Mouse (Mus musculus): ENCODE results near the gene Mypop. TPM values are rescaled to one million over a fixed set of nuclear protein-coding genes. Genes with fewer than 3 reads are reported as not detected.

Gene Mypop
- total RNA-seq, 2 experiments from 2014 or later: 44.9 to 48.3 TPM

- no peak for DNase-seq (ENCODE audit: extremely low spot score in 1 of 2, low spot score in 1 of 2)
Measured at GRCm38 (mm10) chr7:18988780-18989179, 2.3 kb upstream of the Mypop start.

- no peak for DNase-seq (ENCODE audit: extremely low spot score in 1 of 2, low spot score in 1 of 2)
Measured at GRCm38 (mm10) chr7:18989995-18990394, 1.1 kb upstream of the Mypop start.

GRCm38 (mm10) chr7:18991660-18992293, 732 bp downstream of the Mypop start:
- no peak for DNase-seq (ENCODE audit: extremely low spot score in 1 of 2, low spot score in 1 of 2)

- no peak for DNase-seq (ENCODE audit: extremely low spot score in 1 of 2, low spot score in 1 of 2)
Measured at GRCm38 (mm10) chr7:18992294-18992675, 1.2 kb downstream of the Mypop start.

GRCm38 (mm10) chr7:18993036-18993435, 2.0 kb downstream of the Mypop start:
- DNase-seq (ENCODE audit: extremely low spot score in 1 of 2, low spot score in 1 of 2): no peak

- no peak for DNase-seq (ENCODE audit: extremely low spot score in 1 of 2, low spot score in 1 of 2)
Measured at GRCm38 (mm10) chr7:18998835-18999234, 7.8 kb downstream of the Mypop start.

- no peak for DNase-seq (ENCODE audit: extremely low spot score in 1 of 2, low spot score in 1 of 2)
Measured at GRCm38 (mm10) chr7:19000421-19000820, 9.4 kb downstream of the Mypop start.

- no peak for DNase-seq (ENCODE audit: extremely low spot score in 1 of 2, low spot score in 1 of 2)
Measured at GRCm38 (mm10) chr7:19001066-19001806, 10.2 kb downstream of the Mypop start.

GRCm38 (mm10) chr7:19001807-19002085, 10.7 kb downstream of the Mypop start:
- no peak for DNase-seq (ENCODE audit: extremely low spot score in 1 of 2, low spot score in 1 of 2)

- no peak for DNase-seq (ENCODE audit: extremely low spot score in 1 of 2, low spot score in 1 of 2)
Measured at GRCm38 (mm10) chr7:19002115-19002514, 11.1 kb downstream of the Mypop start.

- peak; percentile 51 to 60 for DNase-seq (ENCODE audit: extremely low spot score in 1 of 2, low spot score in 1 of 2)
Measured at GRCm38 (mm10) chr7:19002848-19003498, 11.9 kb downstream of the Mypop start.

- DNase-seq (ENCODE audit: extremely low spot score in 1 of 2, low spot score in 1 of 2): peak; percentile 87 to 91
Measured at GRCm38 (mm10) chr7:19003902-19004630, 13.0 kb downstream of the Mypop start, which contains the start of gene Irf2bp1. Gene Irf2bp1, plus strand, starts transcription at chr7:19004044.

- no peak for DNase-seq (ENCODE audit: extremely low spot score in 1 of 2, low spot score in 1 of 2)
Measured at GRCm38 (mm10) chr7:19004631-19005079, 13.6 kb downstream of the Mypop start.

GRCm38 (mm10) chr7:19005417-19006121, 14.5 kb downstream of the Mypop start:
- no peak for DNase-seq (ENCODE audit: extremely low spot score in 1 of 2, low spot score in 1 of 2)

- peak; percentile 58 to 79 for DNase-seq (ENCODE audit: extremely low spot score in 1 of 2, low spot score in 1 of 2)
Measured at GRCm38 (mm10) chr7:19006476-19006875, 15.4 kb downstream of the Mypop start.

GRCm38 (mm10) chr7:19007026-19007977, 16.3 kb downstream of the Mypop start:
- DNase-seq (ENCODE audit: extremely low spot score in 1 of 2, low spot score in 1 of 2): no peak

- DNase-seq (ENCODE audit: extremely low spot score in 1 of 2, low spot score in 1 of 2): no peak
Measured at GRCm38 (mm10) chr7:19010581-19010980, 19.5 kb downstream of the Mypop start.

- DNase-seq (ENCODE audit: extremely low spot score in 1 of 2, low spot score in 1 of 2): no peak
Measured at GRCm38 (mm10) chr7:19012025-19012621, 21.1 kb downstream of the Mypop start.

- DNase-seq (ENCODE audit: extremely low spot score in 1 of 2, low spot score in 1 of 2): no peak
Measured at GRCm38 (mm10) chr7:19012882-19013281, 21.8 kb downstream of the Mypop start.

All from layer of hippocampus, postnatal 25 days (tissue).